Mouse (Mus musculus) liver, embryonic 11.5 days (tissue): ENCODE results near the gene Slc13a4. TPM values are rescaled to one million over a fixed set of nuclear protein-coding genes. Genes with fewer than 3 reads are reported as not detected.

ENCODE experiments used
- ATAC-seq: fragments of 200-750 bp; cut with Nextera tagmentation; replicated peaks from 2 replicates; pipeline ENCODE4 v1.8.0; 2017; ENCODE audit warnings: moderate number of reproducible peaks, mild to moderate bottlenecking, moderate TSS enrichment, moderate library complexity; ENCODE audit not compliant: low FRiP score
- DNase-seq: peaks from one replicate; pipeline ENCODE4 v3.0.0-alpha.2; 2017; ENCODE audit warnings: low spot score
- H3K27ac ChIP-seq: fragments of 300-500 bp; sonication (generic); 2 replicates; pipeline ENCODE4 v1.5.1; 2014; ENCODE audit warnings: mild to moderate bottlenecking, low read depth, low read length, control low read depth
- H3K27me3 ChIP-seq: fragments of 300-500 bp; sonication (generic); replicated peaks from 2 replicates; pipeline ENCODE4 v1.6.1; 2014; ENCODE audit warnings: low read length, mixed read lengths; ENCODE audit not compliant: control insufficient read depth, insufficient read depth
- H3K36me3 ChIP-seq: fragments of 300-500 bp; sonication (generic); 2 replicates; pipeline ENCODE4 v1.6.1; 2014; ENCODE audit warnings: mild to moderate bottlenecking, low read length, moderate library complexity, mixed read lengths; ENCODE audit not compliant: control insufficient read depth, insufficient read depth
- H3K4me1 ChIP-seq: fragments of 300-500 bp; sonication (generic); replicated peaks from 2 replicates; pipeline ENCODE4 v1.6.1; 2014; ENCODE audit warnings: low read length, mixed read lengths; ENCODE audit not compliant: control insufficient read depth, insufficient read depth
- H3K4me2 ChIP-seq: fragments of 300-500 bp; sonication (generic); 2 replicates; pipeline ENCODE4 v1.6.1; 2014; ENCODE audit warnings: mild to moderate bottlenecking, control low read depth, moderate library complexity
- H3K4me3 ChIP-seq: fragments of 300-500 bp; sonication (generic); 2 replicates; pipeline ENCODE4 v1.5.1; 2014; ENCODE audit warnings: low read depth, low read length, control low read depth
- H3K9ac ChIP-seq: fragments of 300-500 bp; sonication (generic); 2 replicates; pipeline ENCODE4 v1.6.1; 2014; ENCODE audit warnings: low read depth, low read length, control low read depth
- H3K9me3 ChIP-seq: fragments of 300-500 bp; sonication (generic); 2 replicates; pipeline ENCODE4 v1.6.1; 2016; ENCODE audit warnings: low read length, inconsistent platforms, mixed read lengths; ENCODE audit not compliant: control insufficient read depth
- WGBS: fragments of 180-500 bp; shearing (Covaris S2); extraction: QIAGEN DNeasy Blood & Tissue Kit; methylation state at CpG from one replicate; pipeline ENCODE4 v1.1.7; 2014; 5-methylcytosine and 5-hydroxymethylcytosine counted together
- polyA plus RNA-seq: library from polyadenylated mRNA; unstranded; fragments of >200 nt; fragmentation: Nextera tagmentation; extraction: Ambion mirVana; gene quantifications from 2 replicates; pipeline ENCODE4 v1.2.1, GENCODE M21; 2014

Slc13a4 gene
- 0.15 and 0.31 TPM in 2 replicates for polyA plus RNA-seq

DNA sequence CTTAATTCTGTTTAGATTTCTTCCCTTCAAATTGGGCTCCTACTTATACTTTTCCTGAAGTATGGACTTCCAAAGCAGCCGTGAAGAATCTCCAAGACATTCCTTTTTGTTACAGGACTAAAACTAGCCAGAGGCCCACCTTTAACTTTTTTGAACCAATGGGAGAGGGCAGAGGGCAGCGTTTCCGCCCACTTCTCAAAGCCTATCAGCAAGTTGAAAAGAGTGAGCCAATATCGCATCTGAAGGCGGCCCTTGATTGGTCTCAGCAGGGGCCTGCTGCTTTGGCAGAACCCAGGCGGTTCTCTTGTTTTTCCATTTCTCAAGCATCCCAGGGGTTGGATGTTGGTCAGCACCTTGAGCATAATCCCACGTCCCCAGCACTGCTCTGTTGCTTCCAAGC, at the start of gene Slc13a4:
Gene Slc13a4 (minus strand): TSS at position 95 of the 400 bp plus-strand sequence.
- WGBS = 29% methylated on average over 7 of the region's 7 CpGs

DNA sequence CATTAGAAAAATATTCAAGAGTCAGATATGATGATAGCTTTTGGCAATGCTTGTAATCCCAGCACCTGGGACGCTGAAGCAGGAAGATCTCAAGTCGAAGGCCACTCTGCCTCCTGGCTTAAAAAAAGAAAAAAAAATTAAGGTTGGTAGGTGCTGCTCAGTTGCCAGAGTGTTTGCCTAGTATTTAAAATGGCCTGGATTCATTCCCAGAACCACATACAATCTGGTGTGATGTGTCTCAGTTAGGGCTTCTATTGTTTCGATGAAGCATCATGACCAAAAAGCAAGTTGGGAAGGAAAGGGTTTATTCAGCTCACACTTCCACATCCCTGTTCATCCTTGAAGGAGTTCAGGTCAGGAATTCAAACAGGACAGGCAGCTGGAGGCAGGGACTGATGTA, 47.4 kb upstream of the Slc13a4 start:
- Histone ChIP-seq H3K4me3 (no peak overlapping the region), H3K27ac (no peak overlapping the region), H3K4me1 (peaks cover 4% of the 10 kb centered on the region; the same call in 1 of the 2 replicates), H3K27me3 (no peaks in the 10 kb centered on the region), H3K9ac (no peak overlapping the region), H3K4me2 (no peak overlapping the region), H3K9me3 (no peaks in the 10 kb centered on the region), H3K36me3 (no peaks in the 10 kb centered on the region)
- ATAC-seq (no peak), DNase-seq (no peak)
- 88% methylated on average over 3 of the region's 3 CpGs for WGBS

More for the DNA sequence above, at the start of gene Slc13a4:
- Histone ChIP-seq H3K27ac (no peak within 1 kb of the TSS), H3K27me3 (no peaks in the 10 kb centered on the region), H3K4me3 (no peak within 1 kb of the TSS), H3K9ac (no peak within 1 kb of the TSS), H3K36me3 (no peaks in the 10 kb centered on the region), H3K9me3 (no peaks in the 10 kb centered on the region), H3K4me1 (no peaks in the 10 kb centered on the region), H3K4me2 (no peak within 1 kb of the TSS)
- ATAC-seq (no peak), DNase-seq (no peak)

DNA sequence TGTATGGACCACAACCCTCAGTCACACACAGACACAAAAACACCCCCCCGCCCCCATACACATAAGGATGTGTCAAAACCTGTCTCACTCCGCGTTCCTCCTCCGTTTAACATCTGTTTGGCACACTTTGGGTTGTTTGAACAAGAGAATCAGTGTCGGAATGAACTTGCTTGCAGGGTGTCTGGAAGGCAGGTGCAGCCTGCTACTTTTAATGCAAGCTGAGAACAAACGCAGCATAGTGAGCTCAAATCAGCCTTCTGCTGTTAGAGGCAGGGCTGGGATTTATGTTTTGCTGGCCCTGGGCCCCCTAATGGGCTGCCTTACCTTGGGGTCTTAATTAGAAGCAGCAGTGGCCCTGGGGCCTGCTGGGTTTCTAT, 46.7 kb upstream of the Slc13a4 start:
- Histone ChIP-seq H3K4me2 (no peak overlapping the region), H3K9me3 (no peaks in the 10 kb centered on the region), H3K36me3 (no peaks in the 10 kb centered on the region), H3K27me3 (no peaks in the 10 kb centered on the region), H3K27ac (no peak overlapping the region), H3K9ac (no peak overlapping the region), H3K4me1 (peaks cover 4% of the 10 kb centered on the region; the same call in 1 of the 2 replicates), H3K4me3 (no peak overlapping the region)
- 49% methylated on average over 6 of the region's 6 CpGs for WGBS
- DNase-seq = no peak
- ATAC-seq = no peak

DNA sequence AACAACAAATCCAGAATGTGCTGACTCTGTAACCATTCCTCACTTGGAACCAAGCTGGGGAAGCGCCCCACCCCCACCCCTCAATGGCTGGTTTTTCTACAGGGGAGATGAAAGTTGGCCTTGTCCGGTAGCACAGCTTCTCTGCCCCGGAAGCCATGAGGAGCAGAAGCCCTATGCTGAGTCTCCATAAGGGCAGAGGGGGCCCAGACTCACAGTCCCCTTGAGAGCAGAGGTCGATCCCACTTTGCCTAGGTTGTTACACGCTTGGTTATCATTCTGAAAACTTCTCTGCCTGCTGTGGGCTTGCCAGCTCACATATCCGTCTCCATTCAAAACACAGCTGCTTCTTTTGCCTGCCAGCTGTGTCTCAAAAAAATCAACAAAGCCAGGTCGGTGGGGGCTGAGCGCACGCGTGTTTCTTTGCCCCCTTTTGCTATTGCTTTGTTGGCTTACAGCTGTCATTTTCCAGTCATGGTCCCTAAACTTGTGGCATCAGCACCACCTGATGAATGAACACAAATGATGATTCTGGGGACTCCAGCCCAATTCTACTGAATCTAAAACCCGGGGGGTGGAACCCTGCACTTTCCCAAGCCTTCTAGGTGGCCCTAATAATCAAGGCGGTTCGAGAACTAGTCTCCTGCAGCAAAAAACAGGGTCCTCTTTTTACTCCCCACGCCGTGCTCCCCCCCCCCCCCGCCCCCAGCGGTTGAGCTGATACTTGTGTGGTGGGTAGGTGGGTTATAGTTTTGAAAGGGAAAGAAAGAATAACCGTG, 46.1 kb upstream of the Slc13a4 start:
- Histone ChIP-seq H3K4me1 (peaks cover 4% of the 10 kb centered on the region; the same call in 1 of the 2 replicates), H3K4me2 (peak overlapping the region; percentile 44), H3K36me3 (no peaks in the 10 kb centered on the region), H3K9ac (no peak overlapping the region), H3K4me3 (no peak overlapping the region), H3K9me3 (no peaks in the 10 kb centered on the region), H3K27ac (no peak overlapping the region), H3K27me3 (no peaks in the 10 kb centered on the region)
- ATAC-seq = peak; percentile 29; the same call in 1 of the 2 replicates
- no peak for DNase-seq
- WGBS = 39% methylated on average over 16 of the region's 18 CpGs

DNA sequence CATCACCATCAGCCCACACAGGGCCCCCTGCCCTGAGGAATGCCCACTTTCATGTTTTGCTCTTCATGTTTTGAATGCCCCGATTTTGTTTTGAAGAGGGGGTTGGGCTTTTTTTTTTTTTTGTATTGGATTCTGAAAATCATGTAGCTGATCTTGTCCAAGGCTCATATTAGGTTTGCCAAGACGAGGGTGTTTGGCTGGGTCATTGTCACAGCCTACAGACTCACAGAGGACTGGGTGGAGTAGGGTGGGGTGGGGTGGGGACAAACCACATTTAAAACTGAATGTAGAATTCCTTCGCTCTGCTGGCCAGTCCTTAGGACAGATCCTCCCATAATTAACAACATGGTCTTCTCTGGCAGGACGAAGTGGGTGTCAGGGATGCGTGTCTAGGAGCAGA, 45.5 kb upstream of the Slc13a4 start:
- no peaks in the 10 kb centered on the region for H3K36me3 ChIP-seq
- H3K9me3 ChIP-seq = no peaks in the 10 kb centered on the region
- peaks cover 4% of the 10 kb centered on the region; the same call in 1 of the 2 replicates for H3K4me1 ChIP-seq
- H3K9ac ChIP-seq = no peak overlapping the region
- ATAC-seq (peak; percentile 75), DNase-seq (no peak)
- peak overlapping the region; percentile 44 for H3K4me2 ChIP-seq
- H3K4me3 ChIP-seq = no peak overlapping the region
- 50% methylated on average over 5 of the region's 5 CpGs for WGBS
- no peak overlapping the region for H3K27ac ChIP-seq
- H3K27me3 ChIP-seq = no peaks in the 10 kb centered on the region

DNA sequence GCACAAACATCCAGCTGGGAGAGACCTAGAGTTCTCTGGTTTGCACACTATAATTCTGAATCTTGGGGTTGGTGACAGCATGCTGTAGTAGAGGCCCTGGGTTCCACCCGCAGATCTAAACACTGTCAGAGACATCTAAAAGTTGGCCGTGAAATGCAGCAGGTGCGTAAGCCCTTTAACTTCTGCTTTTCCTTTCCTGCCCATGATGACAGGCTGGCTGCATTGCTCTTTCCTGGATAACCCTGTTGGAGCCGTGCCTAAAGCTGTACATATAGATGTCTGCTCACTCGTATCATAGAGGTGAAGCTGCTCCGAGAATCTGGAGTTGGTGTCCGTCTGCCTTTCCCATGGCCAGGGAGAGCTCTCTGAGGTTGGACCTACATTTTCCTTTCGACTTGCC, 44.9 kb upstream of the Slc13a4 start:
- no peaks in the 10 kb centered on the region for H3K9me3 ChIP-seq
- H3K9ac ChIP-seq = no peak overlapping the region
- H3K27me3 ChIP-seq = no peaks in the 10 kb centered on the region
- H3K4me1 ChIP-seq = peaks cover 4% of the 10 kb centered on the region; the same call in 1 of the 2 replicates
- ATAC-seq = no peak
- H3K4me2 ChIP-seq = no peak overlapping the region
- no peak for DNase-seq
- H3K36me3 ChIP-seq = no peaks in the 10 kb centered on the region
- 68% methylated on average over 8 of the region's 8 CpGs for WGBS
- no peak overlapping the region for H3K27ac ChIP-seq
- no peak overlapping the region for H3K4me3 ChIP-seq

DNA sequence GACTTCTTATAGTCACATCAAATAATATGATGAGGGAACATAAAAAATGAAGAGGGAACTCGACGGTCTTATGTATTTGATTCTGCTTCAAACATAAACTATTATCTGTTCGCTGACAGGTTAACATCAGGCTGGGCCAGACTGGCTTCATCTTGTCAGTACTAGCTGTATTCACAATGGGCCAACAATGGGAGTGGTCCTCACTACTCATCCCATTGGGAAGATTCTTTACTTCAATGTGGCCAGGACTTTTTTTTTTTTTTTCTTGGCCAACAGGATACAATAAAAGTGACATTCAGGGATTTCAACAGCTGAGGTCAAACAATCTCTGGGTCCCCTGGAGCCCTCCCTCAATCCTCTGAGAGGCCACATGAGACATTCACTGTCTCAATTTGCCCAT, 43.9 kb upstream of the Slc13a4 start:
- H3K4me2 ChIP-seq = no peak overlapping the region
- DNase-seq = no peak
- peaks cover 4% of the 10 kb centered on the region; the same call in 1 of the 2 replicates for H3K4me1 ChIP-seq
- no peaks in the 10 kb centered on the region for H3K36me3 ChIP-seq
- no peaks in the 10 kb centered on the region for H3K27me3 ChIP-seq
- no peak overlapping the region for H3K9ac ChIP-seq
- H3K9me3 ChIP-seq = no peaks in the 10 kb centered on the region
- H3K4me3 ChIP-seq = no peak overlapping the region
- ATAC-seq = no peak
- 86% methylated on average over 3 of the region's 3 CpGs for WGBS
- H3K27ac ChIP-seq = no peak overlapping the region

DNA sequence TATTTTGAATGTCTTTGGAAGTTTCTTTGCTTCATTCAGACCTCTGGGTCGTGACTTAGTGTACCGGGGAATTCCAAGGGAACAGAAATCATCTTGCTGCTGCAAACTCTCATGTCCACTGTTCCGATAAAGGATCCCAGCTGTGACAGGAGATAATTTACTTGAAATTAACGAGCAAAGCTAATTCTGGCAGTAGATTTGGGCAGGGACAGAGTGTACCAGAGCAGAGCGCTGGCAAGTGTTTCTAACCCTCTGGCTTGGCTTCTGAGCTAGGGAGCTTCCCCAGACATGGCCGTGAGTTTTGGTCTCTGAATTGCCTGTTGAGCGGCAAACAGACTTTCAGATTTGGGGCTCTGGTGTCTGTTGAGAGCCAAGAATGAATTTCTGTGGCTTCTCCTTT, 41.9 kb upstream of the Slc13a4 start:
- Histone ChIP-seq H3K9ac (no peak overlapping the region), H3K4me2 (no peak overlapping the region), H3K4me3 (no peak overlapping the region), H3K27me3 (no peaks in the 10 kb centered on the region), H3K9me3 (no peaks in the 10 kb centered on the region), H3K27ac (no peak overlapping the region), H3K36me3 (no peaks in the 10 kb centered on the region), H3K4me1 (peaks cover 4% of the 10 kb centered on the region; the same call in 1 of the 2 replicates)
- no peak for DNase-seq
- 59% methylated on average over 7 of the region's 7 CpGs for WGBS
- no peak for ATAC-seq

DNA sequence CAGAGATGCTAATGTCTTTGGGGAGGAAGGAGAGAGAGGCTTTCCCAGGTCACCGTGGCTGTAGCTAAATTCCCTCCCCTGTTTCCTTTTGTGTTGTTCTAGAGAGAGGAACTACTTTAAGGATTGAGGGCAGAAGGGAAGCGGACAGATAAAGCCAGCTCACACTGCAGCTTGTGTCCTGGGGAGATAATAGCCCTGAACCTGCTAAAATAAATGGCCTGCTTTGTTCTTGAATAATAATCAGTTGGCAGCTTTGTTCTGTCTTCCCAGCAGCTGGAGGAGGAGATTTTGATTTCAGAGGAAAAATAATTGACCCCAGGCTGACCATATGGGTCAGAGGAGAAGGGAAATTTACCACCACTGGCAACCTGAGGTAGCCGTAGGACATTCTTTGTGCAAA, 30.7 kb upstream of the Slc13a4 start:
- peaks cover 7% of the 10 kb centered on the region; the same call in 1 of the 2 replicates for H3K4me1 ChIP-seq
- H3K9me3 ChIP-seq = no peaks in the 10 kb centered on the region
- WGBS = 32% methylated on average over 3 of the region's 3 CpGs
- H3K9ac ChIP-seq = no peak overlapping the region
- H3K4me3 ChIP-seq = no peak overlapping the region
- no peak for ATAC-seq
- no peak overlapping the region for H3K27ac ChIP-seq
- no peaks in the 10 kb centered on the region for H3K36me3 ChIP-seq
- DNase-seq = no peak
- H3K27me3 ChIP-seq = no peaks in the 10 kb centered on the region
- no peak overlapping the region for H3K4me2 ChIP-seq
